Mouse (Mus musculus) layer of hippocampus, adult 18-20 months (tissue): ENCODE results near the gene Sorcs2. TPM values are rescaled to one million over a fixed set of nuclear protein-coding genes. Genes with fewer than 3 reads are reported as not detected.
A peak's percentile ranks its signal among the peaks of the same experiment; 100 is the strongest.
"Not testable (repeated sequence)": the region's sequence is repeated elsewhere in the genome, so short reads cannot be mapped to it uniquely, and the experiment has no call there.

ENCODE experiments used
- DNase-seq, 2 experiments: peaks; one replicate each; pipeline ENCODE4 v3.0.0; 2022; ENCODE audit warnings: low spot score in 2 of 2
- total RNA-seq, 2 experiments: library from RNA; stranded (reverse); gene quantifications; 2 replicates each; pipeline ENCODE4 v1.2.3; 2021

The Sorcs2 gene
- total RNA-seq, 2 experiments from 2014 or later, result 41.0 to 49.9 TPM

DNA sequence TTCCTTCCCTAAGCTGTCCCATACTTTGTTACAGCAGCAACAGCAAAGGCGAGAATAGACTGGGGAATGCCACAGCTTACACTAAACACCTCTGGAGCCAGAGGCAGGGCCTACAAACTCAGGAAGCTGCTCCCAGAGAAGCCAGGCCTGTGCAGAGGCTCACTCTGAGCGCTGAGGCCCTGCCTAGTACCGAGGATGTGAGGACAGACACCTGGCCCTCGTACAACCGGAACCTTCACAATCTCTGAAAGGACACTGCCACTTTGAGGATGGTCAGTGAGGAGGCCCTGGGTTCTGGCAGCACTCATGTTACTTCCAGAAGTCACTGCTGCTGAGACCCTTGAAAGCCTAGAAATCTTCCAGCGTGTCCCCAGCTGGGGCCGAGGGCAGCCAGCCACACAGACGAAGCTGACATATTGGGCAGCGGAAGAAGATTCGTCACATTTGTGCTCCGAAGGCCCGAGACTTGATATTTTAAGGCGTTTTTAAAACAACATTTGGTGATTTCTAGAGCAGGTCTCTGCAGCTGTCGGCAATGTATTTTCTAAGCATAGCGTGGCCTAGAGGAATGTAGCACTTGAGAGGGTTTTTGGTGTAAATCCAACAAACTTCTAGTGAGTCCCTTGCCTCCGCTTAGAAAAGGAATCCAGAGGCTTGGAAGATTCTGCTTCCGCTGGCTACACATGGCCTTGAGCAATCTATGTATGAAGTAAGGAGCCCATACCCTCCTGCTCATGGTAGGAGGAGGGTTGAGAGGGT is 145.0 kb downstream of the Sorcs2 start:
- no peak for DNase-seq

DNA sequence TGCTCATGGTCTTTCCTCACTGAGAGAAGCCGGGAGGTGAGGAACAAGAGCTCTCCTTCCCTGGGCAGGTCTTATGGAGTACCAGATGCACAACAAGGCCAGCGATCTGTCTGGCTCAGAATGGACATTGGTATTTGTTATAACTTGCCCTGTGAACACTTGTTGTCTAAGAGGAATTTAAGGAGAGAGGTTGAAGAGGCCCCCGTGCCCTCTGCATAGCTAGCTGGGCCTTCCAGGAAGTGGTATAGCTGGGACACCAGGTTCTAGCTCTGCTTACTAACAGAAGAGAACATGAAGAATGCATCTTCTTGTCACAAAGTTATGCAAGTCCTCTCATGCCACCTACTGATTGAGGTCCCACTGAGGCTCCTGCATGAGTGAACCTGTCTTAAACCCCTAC is 149.9 kb downstream of the Sorcs2 start:
- DNase-seq, result no peak

DNA sequence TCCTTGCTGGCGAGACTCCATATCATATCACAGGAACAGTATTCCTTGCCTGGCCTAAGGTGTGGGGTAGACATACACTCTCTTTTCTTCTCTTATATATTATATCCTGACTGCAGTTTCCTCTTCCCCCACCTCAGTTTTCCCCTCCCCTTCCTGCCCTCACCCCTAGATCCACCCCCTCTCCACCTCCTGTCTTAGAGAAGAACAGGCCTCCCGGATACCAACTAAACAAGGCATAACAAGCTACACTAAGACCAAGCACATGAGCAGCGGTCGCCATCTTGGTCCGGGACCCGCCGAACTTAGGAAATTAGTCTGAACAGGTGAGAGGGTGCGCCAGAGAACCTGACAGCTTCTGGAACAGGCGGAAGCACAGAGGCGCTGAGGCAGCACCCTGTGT is 160.4 kb downstream of the Sorcs2 start:
- not testable (repeated sequence) for DNase-seq

DNA sequence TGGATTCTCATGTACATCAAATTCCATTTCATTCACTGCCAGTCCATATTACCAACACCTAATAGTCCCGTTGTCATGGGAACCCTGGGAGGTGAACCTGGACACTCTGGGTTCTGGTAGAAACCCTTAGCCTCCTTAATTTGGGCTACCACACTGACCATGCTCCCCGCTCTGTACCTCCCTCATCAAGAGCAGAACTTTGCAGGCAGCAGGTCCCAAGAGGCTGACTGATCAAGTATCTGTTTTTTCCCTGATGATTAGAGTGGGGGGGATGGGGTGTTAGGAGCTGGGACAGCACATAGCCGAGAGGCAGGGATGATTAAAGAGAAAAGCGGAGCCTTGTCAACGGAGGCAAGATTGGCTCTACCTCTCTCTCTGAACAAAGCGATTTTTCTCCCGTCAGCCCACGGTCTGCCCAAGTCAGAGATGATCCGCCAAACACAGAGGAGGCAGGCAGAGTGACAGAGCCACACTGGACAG is 167.6 kb downstream of the Sorcs2 start:
- no peak for DNase-seq

DNA sequence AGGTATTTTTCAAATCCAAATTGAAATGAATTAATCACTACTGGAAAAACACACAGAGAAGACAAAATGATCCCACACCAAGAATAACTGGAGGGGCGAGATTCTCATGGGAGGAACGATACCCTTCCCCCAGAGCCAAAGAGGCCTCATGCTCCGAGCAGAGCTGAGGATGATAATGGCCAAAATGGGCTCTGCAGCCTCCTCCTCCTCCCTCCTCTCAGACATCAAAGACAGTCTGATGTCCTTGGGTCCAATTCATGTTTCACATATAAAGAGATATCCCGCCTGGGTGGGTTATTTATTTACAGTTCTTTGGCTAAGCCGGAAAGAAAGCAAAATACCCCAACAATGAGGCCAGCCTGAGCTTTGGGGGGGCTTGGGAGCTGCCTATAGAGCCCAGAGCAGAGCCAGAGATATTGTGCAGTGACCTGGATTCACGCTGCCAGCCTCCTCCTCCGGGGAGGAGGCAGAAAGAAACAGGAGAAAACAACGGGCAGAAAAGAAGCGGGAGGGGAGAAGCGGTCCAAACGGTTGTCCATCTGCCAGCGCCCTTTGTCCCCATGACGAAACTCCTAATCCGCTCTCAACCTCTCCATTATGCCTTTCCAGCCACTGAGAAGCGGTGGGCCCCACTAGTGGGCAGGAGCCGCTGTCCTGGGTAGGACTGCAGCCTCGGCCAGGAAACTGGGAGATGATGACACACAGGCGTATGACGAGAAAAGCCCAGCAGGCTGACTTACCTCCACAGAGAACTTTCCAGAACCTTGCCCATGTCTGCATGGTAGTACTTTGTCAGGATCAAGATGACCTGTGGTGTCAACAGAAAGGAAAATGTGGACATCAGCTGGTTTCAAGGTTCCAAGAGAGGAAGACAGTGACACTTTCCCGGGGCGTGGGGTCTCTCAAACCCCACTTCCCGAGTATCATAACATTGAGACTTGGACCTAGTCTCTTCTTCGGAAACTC is 169.3 kb downstream of the Sorcs2 start:
- no peak for DNase-seq

DNA sequence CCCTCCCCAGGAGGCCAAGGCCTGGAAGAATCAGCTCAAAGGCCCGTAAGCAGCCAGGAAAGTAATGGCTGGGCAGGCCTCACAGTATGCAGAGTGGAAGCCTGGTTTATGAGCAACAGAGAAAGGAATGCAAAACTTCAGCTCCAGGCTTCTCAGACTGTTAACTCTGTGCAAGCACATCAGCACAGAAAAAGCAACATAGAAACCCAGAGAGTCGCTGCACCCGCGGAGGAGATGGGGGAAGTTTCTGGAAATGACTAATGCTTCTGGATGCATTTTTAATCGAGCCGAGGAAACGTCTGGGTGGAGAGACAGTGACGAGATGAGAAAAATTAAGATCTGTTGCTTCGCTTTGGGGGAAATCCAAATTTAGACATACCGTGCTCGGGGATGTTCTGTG is 171.6 kb downstream of the Sorcs2 start:
- DNase-seq, result peak; percentile 56 to 68

DNA sequence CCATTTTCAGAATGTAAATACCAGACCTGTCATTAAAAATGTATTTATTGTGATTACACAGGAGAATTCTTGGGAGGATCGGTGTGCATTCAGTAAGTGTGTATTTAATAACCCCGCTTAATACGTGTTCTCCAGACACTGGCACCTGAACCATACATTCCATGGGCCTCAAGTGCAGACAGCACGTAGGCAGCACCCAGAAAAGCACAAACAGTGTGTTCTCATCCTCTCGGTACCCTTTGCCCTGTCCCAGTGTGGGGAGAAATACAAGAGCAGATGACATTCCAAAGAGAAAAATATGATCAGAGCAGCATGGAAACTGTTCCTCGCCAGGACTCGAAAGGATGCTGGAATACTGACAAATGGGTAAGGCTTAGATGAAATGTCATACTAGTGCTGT is 172.1 kb downstream of the Sorcs2 start:
- DNase-seq, result no peak

DNA sequence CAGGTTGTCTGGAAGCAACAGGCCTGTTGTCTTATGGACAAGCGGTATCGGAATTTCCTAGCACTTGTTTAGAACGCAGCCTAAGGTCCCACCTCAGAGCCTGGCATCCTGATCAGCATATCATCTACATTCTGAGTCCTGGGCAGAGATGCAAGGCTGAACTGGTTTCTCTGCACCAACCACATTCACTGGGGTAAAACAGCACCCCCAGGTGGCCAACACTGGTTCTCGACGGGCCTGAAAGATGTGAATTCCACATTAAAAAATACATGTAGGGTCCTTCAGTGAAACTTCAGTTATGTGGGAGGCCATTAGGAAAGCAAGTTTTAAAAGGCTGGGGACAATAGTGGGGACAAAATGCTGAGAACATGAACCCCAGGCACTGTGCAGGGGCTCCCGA is 174.2 kb downstream of the Sorcs2 start:
- DNase-seq, result peak; percentile 53 to 84

DNA sequence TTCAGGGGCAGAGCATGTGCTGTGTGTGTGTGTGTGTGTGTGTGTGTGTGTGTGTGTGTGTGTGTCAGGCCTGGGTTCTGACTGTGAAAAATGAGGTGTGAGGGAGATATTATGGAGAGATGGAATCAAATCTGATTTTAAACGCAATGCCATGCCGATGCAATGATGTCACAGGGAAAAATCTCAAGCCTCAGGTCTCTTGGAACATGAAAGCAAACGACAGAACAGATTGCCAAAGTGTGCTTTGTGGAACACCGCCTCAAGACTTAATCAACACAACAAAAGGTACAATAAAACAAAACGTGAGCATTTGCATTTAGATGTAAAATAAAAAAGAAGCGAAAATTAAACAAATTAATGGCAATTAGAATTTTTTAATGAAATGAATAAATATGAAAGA is 177.3 kb downstream of the Sorcs2 start:
- no peak for DNase-seq

DNA sequence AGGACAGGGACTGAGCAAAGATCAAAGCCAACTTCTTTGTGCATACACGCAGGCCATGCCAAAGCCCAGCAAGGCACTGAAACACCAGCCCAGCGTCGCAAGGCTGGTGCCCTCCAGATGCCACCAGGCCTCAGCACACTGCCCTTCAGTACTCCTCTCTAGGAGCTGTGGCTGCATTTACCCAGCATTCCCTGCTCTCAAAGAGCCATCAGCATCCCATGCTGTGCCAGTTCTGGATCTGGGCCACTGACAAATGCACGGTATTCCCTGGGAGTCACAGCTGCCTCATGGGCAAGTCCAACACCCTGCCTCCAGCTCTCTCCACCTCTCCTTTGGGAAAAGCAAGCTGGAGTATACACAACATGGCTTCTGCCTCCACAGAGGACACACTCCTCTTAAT is 177.8 kb downstream of the Sorcs2 start:
- no peak for DNase-seq

DNA sequence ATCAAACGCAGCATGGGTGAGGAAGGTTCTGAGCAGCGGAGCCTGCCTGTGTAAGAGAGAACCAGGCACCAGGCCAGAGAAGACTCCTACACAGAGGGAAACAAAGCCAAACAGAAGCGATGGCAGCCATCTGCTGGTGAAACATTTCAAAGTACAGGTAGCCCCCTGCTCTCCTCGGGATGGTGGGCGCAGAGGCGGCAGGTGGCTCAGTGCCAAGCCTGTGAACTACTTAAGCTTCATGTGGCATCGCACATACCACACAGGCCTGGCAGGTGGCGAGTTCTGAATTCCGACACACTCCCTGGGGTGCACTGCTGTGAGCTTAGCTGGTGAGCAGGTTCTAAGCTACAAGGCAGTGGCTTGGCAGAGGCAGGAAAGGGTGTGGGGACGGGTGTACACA is 184.6 kb downstream of the Sorcs2 start:
- peak; percentile 91 to 98 for DNase-seq

DNA sequence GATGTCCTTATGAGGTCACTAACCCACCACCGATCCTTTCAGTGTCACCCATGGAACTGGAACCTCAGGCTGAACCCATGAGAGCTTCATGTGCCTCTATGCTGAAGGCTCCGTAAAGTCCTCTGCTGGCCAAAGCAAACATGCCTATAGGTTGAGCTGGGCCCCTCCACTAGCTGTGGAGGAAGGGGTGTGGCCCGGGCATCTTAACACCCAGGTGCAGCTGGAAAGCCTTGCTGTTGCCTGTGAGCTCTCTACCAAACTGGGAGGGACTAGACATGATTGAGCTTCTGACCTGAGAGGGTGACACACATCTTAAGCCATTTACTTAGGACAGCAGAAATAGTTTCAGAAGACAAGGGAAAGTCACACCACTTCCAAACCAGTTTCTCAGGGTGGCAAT is 189.1 kb downstream of the Sorcs2 start:
- no peak for DNase-seq

DNA sequence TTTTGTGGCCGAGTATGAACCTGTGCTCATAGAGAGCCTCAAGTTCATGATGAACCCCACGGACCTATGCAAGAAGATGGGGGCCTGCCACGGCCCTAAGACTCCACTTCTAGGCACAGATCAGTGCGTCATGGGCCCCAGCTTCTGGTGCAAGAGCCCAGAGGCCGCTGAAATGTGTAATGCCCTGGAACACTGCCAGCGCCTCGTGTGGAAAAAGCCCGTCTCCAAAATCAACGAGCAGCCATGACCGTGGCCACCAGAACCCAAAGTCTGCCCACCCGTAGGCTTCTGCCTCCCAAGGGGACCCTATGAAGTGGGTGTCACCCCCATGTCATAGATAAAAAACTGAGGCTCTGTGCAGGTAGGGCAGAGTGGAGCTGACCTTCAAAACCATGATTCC is 192.5 kb downstream of the Sorcs2 start:
- DNase-seq, result no peak

DNA sequence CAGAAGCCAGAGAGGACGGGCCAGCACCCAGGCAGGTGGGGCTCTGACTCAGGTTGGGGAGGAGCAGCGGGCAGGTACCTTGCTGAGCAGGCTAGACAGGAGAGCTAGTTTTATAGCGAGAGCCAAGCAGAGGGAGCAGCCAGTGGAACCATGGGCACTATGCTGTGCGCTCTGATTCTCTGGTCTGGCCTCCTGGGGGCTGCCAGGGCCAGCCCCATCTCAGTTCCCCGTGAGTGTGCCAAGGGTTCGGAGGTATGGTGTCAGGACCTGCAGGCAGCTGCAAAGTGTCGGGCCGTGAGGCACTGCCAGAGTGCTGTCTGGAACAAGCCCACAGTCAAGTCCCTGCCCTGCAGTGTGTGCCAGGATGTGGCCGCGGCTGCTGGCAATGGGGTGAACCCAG is 194.0 kb downstream of the Sorcs2 start, which contains the start of gene Psapl1:
Gene Psapl1 (plus strand): TSS at position 106 of the 400 bp plus-strand sequence.
- DNase-seq, result no peak

DNA sequence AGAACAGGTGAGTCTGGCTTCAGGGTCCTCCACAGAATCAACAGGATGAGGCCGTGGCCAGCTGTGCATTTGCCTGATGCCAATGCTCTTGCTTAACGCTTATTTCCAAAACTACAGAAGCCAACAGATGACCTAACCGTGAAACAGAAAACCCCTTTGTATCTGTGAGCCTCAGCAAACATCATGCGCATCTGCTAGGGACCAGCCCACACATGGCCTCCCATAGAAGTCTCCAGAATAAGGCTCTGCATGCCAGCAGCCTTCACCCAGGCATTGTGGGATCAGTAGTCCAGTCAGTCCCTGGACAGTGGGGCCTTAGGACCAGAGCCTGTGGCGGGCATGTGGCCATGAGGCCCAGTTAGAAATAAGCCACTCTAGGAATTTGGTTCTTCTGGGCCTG is 194.5 kb downstream of the Sorcs2 start:
- DNase-seq, result peak in 1 of 2 experiments; percentile 57

DNA sequence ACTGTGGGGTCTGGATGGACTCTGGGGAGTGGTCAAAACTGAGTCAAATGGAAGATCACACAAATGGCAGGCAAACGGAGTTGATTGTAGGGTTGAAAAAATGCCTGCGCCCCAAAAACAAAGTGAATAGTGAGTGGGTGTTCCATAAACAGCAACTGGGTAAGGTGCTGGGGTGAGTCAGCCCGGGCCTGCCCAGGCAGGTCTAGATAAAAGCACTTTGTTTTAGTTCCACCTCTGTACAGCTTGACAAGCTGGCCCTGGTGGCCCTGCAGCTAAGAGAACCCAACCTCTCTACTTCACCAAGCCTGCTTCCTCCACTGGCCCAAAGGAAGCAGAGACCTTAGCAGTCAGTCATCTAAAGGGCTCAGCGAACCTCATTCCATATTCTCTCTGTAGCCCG is 195.2 kb downstream of the Sorcs2 start:
- DNase-seq, result no peak

DNA sequence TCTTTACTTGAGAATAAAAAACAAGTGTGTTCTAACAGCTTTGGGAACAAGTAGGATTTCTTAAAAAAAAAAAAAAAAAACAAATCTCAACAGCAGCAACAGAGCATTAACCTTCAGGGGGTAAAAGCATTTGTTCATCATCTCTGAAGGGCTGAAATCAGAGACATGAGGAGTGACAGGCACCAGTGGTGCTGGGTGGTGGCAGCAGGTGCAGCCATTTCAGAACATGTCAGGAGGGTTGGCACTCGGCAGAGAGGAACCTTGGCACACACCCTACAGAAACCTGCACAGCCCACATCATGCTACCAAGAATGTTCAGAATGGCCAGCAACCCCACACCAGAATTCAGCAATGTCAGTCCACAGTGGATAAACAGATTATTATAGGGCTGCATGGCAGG is 198.4 kb downstream of the Sorcs2 start:
- no peak for DNase-seq

DNA sequence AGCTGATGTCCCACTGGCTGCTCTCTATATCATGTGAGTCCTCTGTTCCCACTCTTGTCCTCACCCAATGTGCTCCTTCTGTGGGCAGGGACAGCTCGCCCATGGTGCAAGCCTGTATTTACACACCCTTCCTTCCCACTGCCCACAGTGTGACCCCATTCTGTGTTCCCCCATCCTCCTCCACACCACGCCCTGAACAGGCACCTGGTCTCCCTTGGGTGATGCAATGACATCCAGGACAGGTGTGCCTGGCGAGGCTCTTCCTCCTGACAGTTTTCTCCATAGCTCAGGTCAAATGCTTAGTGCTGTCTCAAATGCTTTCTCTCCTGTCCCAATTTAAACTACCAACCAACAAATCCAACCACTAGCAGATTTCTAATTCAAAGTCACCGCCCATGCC is 202.5 kb downstream of the Sorcs2 start:
- no peak for DNase-seq

DNA sequence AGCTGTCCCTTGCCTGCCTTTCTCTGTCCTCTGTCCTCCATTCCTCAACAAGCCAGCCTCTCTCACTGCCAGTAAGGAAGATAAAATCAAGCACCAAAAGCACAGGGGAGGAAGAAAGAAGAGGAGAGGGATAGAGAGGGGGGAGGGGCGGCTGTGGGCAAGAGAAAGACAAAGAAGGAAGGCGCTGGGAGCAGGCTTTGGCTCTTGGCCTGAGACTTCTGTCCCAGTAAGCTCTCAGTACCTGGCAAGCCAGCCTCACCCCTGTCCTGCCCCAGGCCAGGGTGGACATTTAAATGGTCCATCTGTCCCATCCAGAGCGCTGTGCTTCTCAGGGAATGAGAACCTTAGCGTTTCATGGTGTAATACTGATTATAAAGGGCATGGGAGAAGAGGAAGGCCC is 203.3 kb downstream of the Sorcs2 start:
- no peak for DNase-seq

DNA sequence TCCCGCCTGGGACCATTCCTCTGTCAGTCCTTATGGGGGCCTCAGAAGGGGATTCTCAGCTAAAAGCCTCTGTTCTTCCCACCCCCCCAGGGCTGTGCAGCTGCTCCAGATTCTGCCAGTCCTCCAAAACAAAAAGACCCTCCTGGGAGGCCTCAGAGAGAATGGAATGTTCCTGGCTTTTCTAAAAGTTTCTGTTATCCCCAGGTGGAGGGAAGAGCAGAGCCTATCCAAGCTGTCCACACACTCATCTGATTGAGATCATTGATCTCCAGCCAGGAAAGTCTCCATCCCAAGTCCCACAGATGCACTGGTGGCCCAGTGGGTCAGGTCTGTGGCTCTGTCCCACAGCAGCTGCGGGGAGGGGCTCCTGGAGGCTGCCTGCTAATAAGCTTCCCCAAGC is 205.3 kb downstream of the Sorcs2 start:
- DNase-seq, result no peak

DNA sequence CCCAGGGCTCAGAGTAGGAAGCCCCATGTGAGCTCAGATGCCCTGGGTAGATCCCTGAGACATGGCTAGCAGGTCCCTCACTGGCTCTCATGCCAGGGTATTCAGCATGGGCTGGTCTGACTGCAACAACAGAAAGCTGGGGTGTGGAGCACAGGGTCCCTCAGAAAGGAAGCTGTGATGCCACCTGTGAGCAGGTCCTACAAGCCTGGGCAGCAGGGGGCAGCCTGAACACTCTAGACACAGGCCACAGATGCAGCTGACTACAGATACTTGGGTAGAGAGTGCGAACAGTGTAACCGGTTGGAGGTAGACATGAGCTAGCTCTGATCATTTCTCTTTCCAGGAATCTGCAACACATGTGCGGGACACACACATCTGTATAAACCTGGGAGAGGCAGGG is 206.1 kb downstream of the Sorcs2 start:
- no peak for DNase-seq

DNA sequence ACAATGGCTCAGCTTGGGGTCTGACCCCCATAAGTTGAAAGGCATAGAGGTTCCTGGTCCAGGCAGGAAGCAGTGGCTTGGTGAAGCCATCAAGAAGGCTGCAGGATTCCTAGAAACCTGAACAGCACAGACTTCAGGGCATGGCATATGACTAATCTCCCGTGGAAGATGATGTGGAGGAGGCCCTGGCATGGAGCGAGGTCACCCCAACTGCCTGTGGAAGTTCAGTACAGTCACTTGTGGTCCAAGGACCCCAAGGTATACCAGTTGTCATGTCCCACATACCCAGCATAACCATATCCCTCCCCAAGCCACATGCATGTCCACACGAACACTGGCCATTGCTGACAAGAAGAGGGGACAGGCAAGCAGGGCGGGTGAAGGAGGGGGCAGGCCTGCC is 206.7 kb downstream of the Sorcs2 start:
- DNase-seq, result no peak
